Mouse (Mus musculus) MEL (cell line): ENCODE results near the gene Plekhm3. TPM values are rescaled to one million over a fixed set of nuclear protein-coding genes. Genes with fewer than 3 reads are reported as not detected.

Experiments used
- DNase-seq: peaks from one replicate; pipeline ENCODE4 v3.0.0; 2011; ENCODE audit warnings: low read depth, low spot score
- H3K27ac ChIP-seq: 2 replicates; pipeline ENCODE4 v1.5.1; 2012; ENCODE audit warnings: low read depth, mild to moderate bottlenecking, control low read depth, low read length, moderate library complexity; ENCODE audit not compliant: control insufficient read depth
- H3K27me3 ChIP-seq, 2 experiments: fragments of 150-350 bp in 1 of 2; sonication (generic) in 1 of 2; 2 replicates each; pipeline ENCODE4 v1.6.1; 2012; ENCODE audit warnings: low read length in 2 of 2, mild to moderate bottlenecking in 2 of 2, improper control_type of control experiment in 1 of 2, moderate library complexity in 1 of 2; ENCODE audit not compliant: insufficient read depth in 2 of 2, control insufficient read depth in 1 of 2
- H3K36me3 ChIP-seq, 2 experiments: 2 replicates each; pipeline ENCODE4 v1.6.1; 2012 to 2014; ENCODE audit warnings: low read length in 2 of 2, improper control_type of control experiment in 1 of 2, inconsistent platforms in 1 of 2, mild to moderate bottlenecking in 1 of 2; ENCODE audit not compliant: insufficient read depth in 2 of 2, control insufficient read depth in 1 of 2
- H3K4me1 ChIP-seq, 2 experiments: fragments of 150-350 bp in 1 of 2; sonication (generic) in 1 of 2; 2 replicates each; pipeline ENCODE4 v1.6.1; 2012; ENCODE audit warnings: low read length in 2 of 2, improper control_type of control experiment in 1 of 2, mild to moderate bottlenecking in 1 of 2; ENCODE audit not compliant: insufficient read depth in 2 of 2, control insufficient read depth in 1 of 2
- H3K4me3 ChIP-seq, 2 experiments: fragments of 150-350 bp in 1 of 2; sonication (generic) in 1 of 2; 2 replicates each; pipeline ENCODE4 v1.5.1; 2012; ENCODE audit warnings: low read depth in 2 of 2, low read length in 2 of 2, mild to moderate bottlenecking in 2 of 2, moderate library complexity in 2 of 2, control low read depth in 1 of 2, improper control_type of control experiment in 1 of 2; ENCODE audit not compliant: control insufficient read depth in 1 of 2, insufficient read depth in 1 of 2
- H3K79me2 ChIP-seq: 2 replicates; pipeline ENCODE4 v1.6.1; 2012; ENCODE audit warnings: mild to moderate bottlenecking, low read length, moderate library complexity; ENCODE audit not compliant: control insufficient read depth, poor library complexity, insufficient read depth
- H3K9ac ChIP-seq: 2 replicates; pipeline ENCODE4 v1.6.1; 2012; ENCODE audit warnings: low read depth, mild to moderate bottlenecking, control low read depth, low read length, moderate library complexity; ENCODE audit not compliant: control insufficient read depth, poor library complexity, severe bottlenecking
- H3K9me3 ChIP-seq: fragments of 150-350 bp; sonication (generic); replicated peaks from 2 replicates; pipeline ENCODE4 v1.6.1; 2012; ENCODE audit warnings: mild to moderate bottlenecking, low read length, improper control_type of control experiment, moderate library complexity; ENCODE audit not compliant: insufficient read depth
- CHD2 ChIP-seq: IDR thresholded peaks from 2 replicates; pipeline ENCODE4 v1.6.1; 2011; ENCODE audit warnings: low read length, improper control_type of control experiment
- E2F4 ChIP-seq: IDR thresholded peaks from 2 replicates; pipeline ENCODE4 v1.6.1; 2011; ENCODE audit warnings: low read depth, low read length, improper control_type of control experiment, borderline replicate concordance
- EP300 ChIP-seq, 2 experiments: IDR thresholded peaks; 2 replicates each; pipeline ENCODE4 v1.6.1; 2011; ENCODE audit warnings: improper control_type of control experiment in 2 of 2, low read length in 2 of 2, low read depth in 1 of 2, mild to moderate bottlenecking in 1 of 2
- GABPA ChIP-seq: IDR thresholded peaks from 2 replicates; pipeline ENCODE4 v1.6.1; 2012; ENCODE audit warnings: low read depth, mild to moderate bottlenecking, inconsistent platforms, low read length, improper control_type of control experiment, moderate library complexity
- JUND ChIP-seq: IDR thresholded peaks from 2 replicates; pipeline ENCODE4 v1.6.1; 2011; ENCODE audit warnings: low read depth, mild to moderate bottlenecking, improper control_type of control experiment, low read length
- KAT2A ChIP-seq: conservative IDR thresholded peaks from 2 replicates; pipeline ENCODE4 v1.6.1; 2012; ENCODE audit warnings: low read depth, low read length, improper control_type of control experiment, inconsistent platforms
- NELFE ChIP-seq: IDR thresholded peaks from 2 replicates; pipeline ENCODE4 v1.6.1; 2011; ENCODE audit warnings: low read depth, low read length, improper control_type of control experiment
- POLR2A ChIP-seq, 2 experiments: IDR thresholded peaks; 2 replicates each; pipeline ENCODE4 v1.6.1; 2011 to 2012; ENCODE audit warnings: low read length in 2 of 2, mild to moderate bottlenecking in 2 of 2, control low read depth in 1 of 2, improper control_type of control experiment in 1 of 2, low read depth in 1 of 2, moderate library complexity in 1 of 2; ENCODE audit not compliant: control insufficient read depth in 1 of 2, insufficient read depth in 1 of 2, poor library complexity in 1 of 2
- SMC3 ChIP-seq: IDR thresholded peaks from 2 replicates; pipeline ENCODE4 v1.6.1; 2011; ENCODE audit warnings: low read depth, low read length, improper control_type of control experiment
- TBP ChIP-seq: IDR thresholded peaks from 2 replicates; pipeline ENCODE4 v1.8.0; 2011; ENCODE audit warnings: low read depth, low read length, improper control_type of control experiment
- UBTF ChIP-seq: IDR thresholded peaks from 2 replicates; pipeline ENCODE4 v1.6.1; 2012; ENCODE audit warnings: low read depth, mild to moderate bottlenecking, inconsistent platforms, low read length, improper control_type of control experiment, moderate library complexity, borderline replicate concordance; ENCODE audit not compliant: insufficient read depth
- ZC3H11A ChIP-seq: IDR thresholded peaks from 2 replicates; pipeline ENCODE4 v1.6.1; 2012; ENCODE audit warnings: low read depth, mild to moderate bottlenecking, inconsistent platforms, low read length, improper control_type of control experiment
- ZKSCAN1 ChIP-seq: IDR thresholded peaks from 2 replicates; pipeline ENCODE4 v1.6.1; 2012; ENCODE audit warnings: low read depth, mild to moderate bottlenecking, inconsistent platforms, low read length, improper control_type of control experiment, moderate library complexity
- polyA plus RNA-seq, 2 experiments: library from polyadenylated mRNA; stranded (reverse) in 1 of 2; unstranded in 1 of 2; fragments of >175 nt in 1 of 2; fragments of >200 nt in 1 of 2; gene quantifications; 2 replicates each; pipeline versions ENCODE4 v1.2.1 to v1.2.4; 2012; ENCODE audit warnings: low replicate concordance in 2 of 2, low read depth in 1 of 2; ENCODE audit not compliant: insufficient read length in 2 of 2, insufficient read depth in 1 of 2, missing spikeins in 1 of 2
- total RNA-seq: library from RNA; depleted of rRNA; stranded (reverse); fragments of 300-350 nt; gene quantifications from 2 replicates; pipeline ENCODE4 v1.2.3, GENCODE M21; 2012

The Plekhm3 gene
- total and polyA plus RNA-seq, 3 experiments, result 1.8 to 2.0 TPM; not detected in 1

GRCm38 (mm10) chr1:65004526-65004925 is 47.9 kb upstream of the Plekhm3 start:
- no peak for DNase-seq
- Histone ChIP-seq H3K9ac (no peak overlapping the region), H3K4me1 (no peaks in the 10 kb centered on the region), H3K27me3 (no peaks in the 10 kb centered on the region; a peak in 1 of 4 replicates), H3K27ac (no peak overlapping the region), H3K36me3 (no peaks in the 10 kb centered on the region), H3K4me3 (no peak overlapping the region), H3K79me2 (no peaks in the 10 kb centered on the region), H3K9me3 (no peaks in the 10 kb centered on the region)
- TF ChIP-seq CHD2 (no peak), GABPA (no peak), ZC3H11A (no peak), EP300 (IDR thresholded peaks at IDR 0.05; ENCODE audit: low read depth in 1 of 2, low read length in 2 of 2) (no peak)

- no peak for DNase-seq
- Histone ChIP-seq H3K4me1 (no peaks in the 10 kb centered on the region), H3K36me3 (no peaks in the 10 kb centered on the region), H3K27ac (no peak overlapping the region), H3K4me3 (no peak overlapping the region), H3K9me3 (no peaks in the 10 kb centered on the region), H3K79me2 (no peaks in the 10 kb centered on the region), H3K27me3 (no peaks in the 10 kb centered on the region; a peak in 2 of 4 replicates), H3K9ac (no peak overlapping the region)
- TF ChIP-seq POLR2A (IDR thresholded peaks at IDR 0.05; ENCODE audit: control insufficient read depth in 1 of 2, insufficient read depth in 1 of 2, low read depth in 1 of 2, low read length in 2 of 2, poor library complexity in 1 of 2) (no peak), SMC3 (no peak), KAT2A (no peak), TBP (no peak), UBTF (no peak), JUND (no peak), ZKSCAN1 (no peak), NELFE (no peak)
Measured at GRCm38 (mm10) chr1:64993206-64993605, 36.6 kb upstream of the Plekhm3 start.

GRCm38 (mm10) chr1:64988176-64988575 is 31.6 kb upstream of the Plekhm3 start:
- no peak for DNase-seq
- Histone ChIP-seq H3K4me1 (peaks cover 3 to 5% of the 10 kb centered on the region in 2 experiments; a peak in 2 of 4 replicates), H3K27me3 (no peaks in the 10 kb centered on the region; a peak in 1 of 4 replicates), H3K27ac (no peak overlapping the region), H3K9me3 (no peaks in the 10 kb centered on the region), H3K9ac (no peak overlapping the region), H3K36me3 (peaks cover 0 to 5% of the 10 kb centered on the region in 2 experiments; a peak in 2 of 4 replicates), H3K4me3 (no peak overlapping the region), H3K79me2 (no peaks in the 10 kb centered on the region)
- TF ChIP-seq GABPA (no peak), E2F4 (no peak)
